Mouse (Mus musculus) hindbrain, embryonic 14.5 days (tissue): ENCODE measurements at regions not wholly inside any gene's neighbourhood (a gene's known extent, or its start where the extent isn't known, plus 50 kb on each side); places are given as distances from the start of the nearest gene placed in this dataset. TPM values are rescaled to one million over a fixed set of nuclear protein-coding genes. Genes with fewer than 3 reads are reported as not detected.

Experiments used
- microRNA-seq: library from miRNA; unstranded; fragments of <30 nt; microRNA quantifications from one replicate; pipeline ENCODE4, GENCODE M21; 2016

Small RNAs in the stretch of these regions (microRNA-seq; reads per million reads assigned to microRNA genes)
- gene Gm26259: not detected
